Mouse (Mus musculus) lung, postnatal 25 days (tissue): Measurements from ENCODE around the gene Casc1.

Source experiments
- DNase-seq: peaks from one replicate; pipeline ENCODE4 v3.0.0; 2022; ENCODE audit warnings: low spot score

The Casc1 gene

GRCm38 (mm10) chr6:145210816-145211338, at the start of gene Casc1, which contains the start of gene Etfrf1:
Gene Casc1 (minus strand): TSS chr6:145211005.
Gene Etfrf1 (plus strand): TSS chr6:145211134.
- peak; percentile 100 for DNase-seq

GRCm38 (mm10) chr6:145256701-145257073, 45.9 kb upstream of the Casc1 start:
- DNase-seq: no peak

GRCm38 (mm10) chr6:145255952-145256700, 45.3 kb upstream of the Casc1 start:
- peak; percentile 58 for DNase-seq

- DNase-seq: no peak
Observed at GRCm38 (mm10) chr6:145250820-145251219, 40.0 kb upstream of the Casc1 start.

GRCm38 (mm10) chr6:145250185-145250791, 39.5 kb upstream of the Casc1 start, which contains the start of gene Kras:
Gene Kras (minus strand): TSS chr6:145250239.
- DNase-seq: peak; percentile 91

GRCm38 (mm10) chr6:145249291-145250184, 38.7 kb upstream of the Casc1 start:
- DNase-seq: peak; percentile 50

GRCm38 (mm10) chr6:145247886-145248285, 37.1 kb upstream of the Casc1 start:
- no peak for DNase-seq

GRCm38 (mm10) chr6:145246841-145247240, 36.0 kb upstream of the Casc1 start:
- DNase-seq: no peak

- DNase-seq: peak; percentile 13
Observed at GRCm38 (mm10) chr6:145242521-145242920, 31.7 kb upstream of the Casc1 start.

- DNase-seq: peak; percentile 8
Observed at GRCm38 (mm10) chr6:145240285-145240684, 29.5 kb upstream of the Casc1 start.

- no peak for DNase-seq
Observed at GRCm38 (mm10) chr6:145237148-145237547, 26.3 kb upstream of the Casc1 start.

- no peak for DNase-seq
Observed at GRCm38 (mm10) chr6:145235367-145235766, 24.6 kb upstream of the Casc1 start.

- no peak for DNase-seq
Observed at GRCm38 (mm10) chr6:145234391-145234790, 23.6 kb upstream of the Casc1 start.

- DNase-seq: no peak
Observed at GRCm38 (mm10) chr6:145226296-145226695, 15.5 kb upstream of the Casc1 start.

GRCm38 (mm10) chr6:145224246-145224645, 13.4 kb upstream of the Casc1 start:
- no peak for DNase-seq

- no peak for DNase-seq
Observed at GRCm38 (mm10) chr6:145215826-145216225, 5.0 kb upstream of the Casc1 start.

- no peak for DNase-seq
Observed at GRCm38 (mm10) chr6:145213916-145214315, 3.1 kb upstream of the Casc1 start.

GRCm38 (mm10) chr6:145211376-145212305, 836 bp upstream of the Casc1 start:
- no peak for DNase-seq

- DNase-seq: no peak
Observed at GRCm38 (mm10) chr6:145210056-145210680, 637 bp downstream of the Casc1 start.

- DNase-seq: no peak
Observed at GRCm38 (mm10) chr6:145205142-145205541, 5.7 kb downstream of the Casc1 start.

- no peak for DNase-seq
Observed at GRCm38 (mm10) chr6:145204440-145204839, 6.4 kb downstream of the Casc1 start.
